Mouse (Mus musculus): ENCODE results near the gene Slc44a1.
A peak's percentile ranks its signal among the peaks of the same experiment; 100 is the strongest.

The Slc44a1 gene

GRCm38 (mm10) chr4:53539929-53540328 lies 99.7 kb downstream of the Slc44a1 start:
- DNase-seq = no peak

GRCm38 (mm10) chr4:53543421-53543820 lies 103.2 kb downstream of the Slc44a1 start:
- DNase-seq = no peak

- DNase-seq = no peak
These were observed 104.7 kb downstream of the Slc44a1 start for GRCm38 (mm10) chr4:53544889-53545288.

- no peak for DNase-seq
These were observed 107.2 kb downstream of the Slc44a1 start for GRCm38 (mm10) chr4:53547381-53547780.

GRCm38 (mm10) chr4:53549375-53549774 lies 109.2 kb downstream of the Slc44a1 start:
- peak; percentile 30 to 31 for DNase-seq

GRCm38 (mm10) chr4:53564618-53565017 lies 124.4 kb downstream of the Slc44a1 start:
- no peak for DNase-seq

GRCm38 (mm10) chr4:53567065-53567464 lies 126.9 kb downstream of the Slc44a1 start:
- no peak for DNase-seq

GRCm38 (mm10) chr4:53575558-53575957 lies 135.3 kb downstream of the Slc44a1 start:
- DNase-seq = no peak

GRCm38 (mm10) chr4:53587676-53588075 lies 147.5 kb downstream of the Slc44a1 start:
- DNase-seq = no peak

- no peak for DNase-seq
These were observed 148.7 kb downstream of the Slc44a1 start for GRCm38 (mm10) chr4:53588936-53589335.

- DNase-seq = no peak
These were observed 149.3 kb downstream of the Slc44a1 start for GRCm38 (mm10) chr4:53589466-53589865.

- peak; percentile 40 to 46 for DNase-seq
These were observed 149.9 kb downstream of the Slc44a1 start for GRCm38 (mm10) chr4:53590163-53590562.

- DNase-seq = no peak
These were observed 150.7 kb downstream of the Slc44a1 start for GRCm38 (mm10) chr4:53590691-53591447.

GRCm38 (mm10) chr4:53591536-53591935 lies 151.3 kb downstream of the Slc44a1 start:
- DNase-seq = no peak

GRCm38 (mm10) chr4:53591941-53592340 lies 151.7 kb downstream of the Slc44a1 start:
- no peak for DNase-seq

GRCm38 (mm10) chr4:53592386-53592785 lies 152.2 kb downstream of the Slc44a1 start:
- DNase-seq = no peak

- peak; percentile 77 to 78 for DNase-seq
These were observed 154.0 kb downstream of the Slc44a1 start for GRCm38 (mm10) chr4:53594204-53594603.

GRCm38 (mm10) chr4:53595246-53596062 lies 155.2 kb downstream of the Slc44a1 start:
- no peak for DNase-seq

- no peak for DNase-seq
These were observed 156.1 kb downstream of the Slc44a1 start for GRCm38 (mm10) chr4:53596063-53596895.

- peak; percentile 26 to 35 for DNase-seq
These were observed 160.2 kb downstream of the Slc44a1 start for GRCm38 (mm10) chr4:53600462-53600861.

GRCm38 (mm10) chr4:53614576-53615225 lies 174.5 kb downstream of the Slc44a1 start:
- DNase-seq = no peak

GRCm38 (mm10) chr4:53617968-53618367 lies 177.8 kb downstream of the Slc44a1 start:
- no peak for DNase-seq

Data from cerebellum, postnatal 14 days (tissue).